Mouse (Mus musculus) CD4-positive helper T cell, adult 2 months (primary cell): ENCODE data around the gene Sdhb.

Source experiments
- DNase-seq: peaks from one replicate; pipeline ENCODE4 v3.0.0-alpha.2; 2012; ENCODE audit warnings: low read depth, missing footprints, low spot score

The Sdhb gene

DNA sequence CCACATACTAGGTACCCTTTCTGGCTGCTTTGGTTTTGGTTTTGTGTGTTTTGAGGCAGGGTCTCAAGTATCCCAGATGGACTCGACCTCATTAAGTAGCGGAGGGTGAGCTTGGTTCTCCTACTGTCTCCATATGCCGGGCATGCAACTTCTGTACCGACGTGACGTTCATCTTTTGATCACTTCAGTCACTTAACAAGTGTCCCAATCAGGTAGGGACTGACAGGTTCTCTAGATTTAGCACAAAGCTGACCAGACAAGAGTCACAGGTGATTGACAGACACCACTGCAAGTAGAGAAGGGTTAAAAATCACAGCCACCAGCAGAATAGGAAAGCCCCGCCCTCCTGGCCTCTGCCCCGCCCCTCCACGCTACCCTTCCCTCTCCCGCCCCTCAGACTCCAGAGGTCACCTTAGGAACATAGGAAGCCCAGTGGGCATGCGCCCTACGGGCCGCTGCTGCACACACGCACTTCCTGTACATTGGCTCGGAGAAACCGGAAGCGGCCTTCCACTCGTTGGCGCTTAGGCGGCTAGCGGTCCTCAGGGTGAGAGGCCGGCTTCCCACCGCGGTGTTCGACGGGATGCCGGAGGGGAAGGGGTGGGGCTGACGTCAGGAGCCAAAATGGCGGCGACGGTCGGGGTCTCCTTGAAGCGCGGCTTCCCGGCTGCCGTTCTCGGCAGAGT is at the start of gene Sdhb:
Gene Sdhb, plus strand, starts transcription at position 423 of the 686 bp plus-strand sequence.
- DNase-seq = peak; percentile 98

GRCm38 (mm10) chr4:140911416-140911815 is 49.6 kb upstream of the Sdhb start:
- no peak for DNase-seq

GRCm38 (mm10) chr4:140912271-140912833 is 48.7 kb upstream of the Sdhb start:
- DNase-seq = no peak

DNA sequence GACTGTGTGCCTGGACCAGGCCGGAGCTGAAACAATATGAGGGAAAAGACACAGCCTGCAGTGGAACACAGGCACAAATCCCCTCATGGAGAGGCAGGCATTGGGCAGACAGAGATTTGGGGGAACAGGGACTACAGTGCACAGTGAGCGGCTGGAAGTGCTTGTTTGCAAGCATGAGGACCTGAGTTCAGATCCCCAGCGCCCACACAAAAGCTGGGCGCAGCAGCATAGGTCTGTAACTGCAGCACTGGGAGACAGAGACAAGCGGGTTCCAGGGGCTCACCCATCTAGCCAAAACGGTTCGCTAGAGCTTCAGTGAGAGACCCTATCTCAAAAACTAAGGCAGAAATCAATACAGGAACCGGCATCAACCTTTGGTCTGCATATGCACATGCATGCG is 47.4 kb upstream of the Sdhb start:
- no peak for DNase-seq

DNA sequence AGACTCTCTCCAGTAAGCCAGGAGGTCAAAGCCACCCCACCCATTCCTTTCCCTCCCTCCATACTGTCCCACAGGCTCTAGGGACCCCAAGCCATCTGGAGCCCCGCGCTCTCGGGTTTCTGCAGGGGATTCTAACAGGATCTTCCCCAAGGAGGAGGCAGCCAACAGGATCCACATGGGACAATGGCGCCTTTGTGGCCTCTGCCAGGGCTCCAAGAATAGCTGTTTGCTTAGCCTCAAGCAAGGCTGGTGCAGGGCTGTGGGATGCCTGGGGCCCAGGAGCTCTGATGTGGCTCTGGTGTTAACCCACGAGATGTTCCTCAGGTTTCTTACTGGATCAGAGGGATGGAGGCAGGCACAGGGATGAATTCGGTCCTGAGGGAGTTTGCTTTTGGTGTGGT is 46.3 kb upstream of the Sdhb start:
- no peak for DNase-seq

DNA sequence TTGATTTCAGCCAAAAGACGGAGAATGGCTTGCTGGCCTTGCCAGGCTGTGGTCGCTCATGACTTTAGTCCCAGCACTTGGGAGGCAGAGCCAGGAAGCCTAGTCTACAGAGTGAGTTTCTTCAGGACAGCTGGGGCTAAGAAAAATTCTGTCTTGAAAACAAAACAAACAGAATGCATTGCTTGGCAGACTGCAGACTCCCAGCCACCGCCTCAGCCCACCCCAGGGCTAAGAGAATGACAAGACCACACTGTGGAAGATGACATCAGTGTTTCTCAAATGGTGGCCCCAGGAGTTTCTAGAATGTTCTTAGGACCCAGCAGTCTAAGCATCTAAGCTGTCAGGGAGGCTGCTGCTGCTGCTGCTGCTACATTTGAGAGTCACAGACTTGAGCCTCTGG is 45.8 kb upstream of the Sdhb start:
- DNase-seq = no peak

- no peak for DNase-seq
Measured at GRCm38 (mm10) chr4:140916296-140916695, 44.7 kb upstream of the Sdhb start.

DNA sequence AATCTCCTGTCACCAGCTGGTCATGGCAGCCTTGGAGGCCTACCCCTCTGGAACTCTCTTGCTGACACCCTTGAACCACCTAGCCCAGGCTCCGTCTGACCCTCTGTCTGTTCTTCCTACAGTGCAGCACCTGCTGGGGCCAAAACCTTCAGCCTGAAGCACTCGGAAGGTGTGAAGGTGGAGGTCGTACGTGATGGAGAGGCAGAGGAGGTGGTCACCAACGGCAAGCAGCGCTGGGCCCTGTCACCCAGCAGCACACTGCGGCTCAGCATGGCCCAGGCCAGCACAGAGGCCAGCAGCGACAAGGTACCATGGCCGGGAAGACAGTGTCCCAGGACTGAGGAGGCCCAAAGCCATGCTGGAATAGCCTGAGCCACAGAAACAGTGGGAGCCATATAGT is 43.6 kb upstream of the Sdhb start:
- DNase-seq = no peak

DNA sequence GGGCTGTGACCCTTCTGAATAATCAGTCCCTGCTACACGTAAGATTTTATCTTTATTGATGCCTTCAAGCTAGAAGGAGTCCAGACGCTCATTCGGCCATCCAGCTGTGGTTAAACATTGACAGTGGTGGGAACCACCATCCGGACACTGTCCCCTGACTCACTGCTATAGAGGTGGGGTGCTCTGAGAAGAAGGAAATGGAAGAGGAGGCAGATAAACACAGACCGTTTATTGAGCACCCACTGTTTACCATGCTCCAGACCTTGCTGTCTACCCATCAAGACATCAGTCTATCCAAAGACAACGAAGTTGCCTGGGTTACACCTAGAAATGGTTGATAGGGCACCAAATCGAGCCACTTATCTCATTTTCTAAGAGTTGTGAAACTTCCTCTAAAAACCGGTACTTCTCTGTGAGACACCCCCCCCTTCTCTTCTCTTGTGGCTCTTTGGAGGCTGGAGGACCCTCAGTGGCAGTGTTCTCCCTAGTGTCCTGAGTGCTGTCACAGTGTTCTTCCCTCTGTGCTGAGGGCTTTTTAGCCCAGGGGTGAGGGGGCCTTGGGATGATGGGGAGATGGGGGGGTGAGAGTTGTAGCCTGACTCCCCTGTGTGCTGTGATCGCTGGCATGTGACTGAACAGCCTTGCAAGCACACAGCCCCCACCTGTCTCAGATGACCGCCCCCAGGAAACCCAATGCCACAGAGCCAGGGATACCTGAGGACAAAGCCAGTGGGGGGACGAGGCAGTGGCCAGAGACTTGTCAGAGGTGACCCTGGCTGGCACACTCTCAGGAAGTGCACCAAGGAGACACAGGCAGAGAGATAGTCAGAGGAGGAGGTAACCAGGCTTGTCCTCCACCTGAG is 40.8 kb upstream of the Sdhb start:
- DNase-seq = no peak

- no peak for DNase-seq
Measured at GRCm38 (mm10) chr4:140922508-140922907, 38.5 kb upstream of the Sdhb start.

GRCm38 (mm10) chr4:140925648-140926047 is 35.4 kb upstream of the Sdhb start:
- DNase-seq = no peak

GRCm38 (mm10) chr4:140928349-140928748 is 32.7 kb upstream of the Sdhb start:
- no peak for DNase-seq

GRCm38 (mm10) chr4:140929745-140930144 is 31.3 kb upstream of the Sdhb start:
- no peak for DNase-seq

DNA sequence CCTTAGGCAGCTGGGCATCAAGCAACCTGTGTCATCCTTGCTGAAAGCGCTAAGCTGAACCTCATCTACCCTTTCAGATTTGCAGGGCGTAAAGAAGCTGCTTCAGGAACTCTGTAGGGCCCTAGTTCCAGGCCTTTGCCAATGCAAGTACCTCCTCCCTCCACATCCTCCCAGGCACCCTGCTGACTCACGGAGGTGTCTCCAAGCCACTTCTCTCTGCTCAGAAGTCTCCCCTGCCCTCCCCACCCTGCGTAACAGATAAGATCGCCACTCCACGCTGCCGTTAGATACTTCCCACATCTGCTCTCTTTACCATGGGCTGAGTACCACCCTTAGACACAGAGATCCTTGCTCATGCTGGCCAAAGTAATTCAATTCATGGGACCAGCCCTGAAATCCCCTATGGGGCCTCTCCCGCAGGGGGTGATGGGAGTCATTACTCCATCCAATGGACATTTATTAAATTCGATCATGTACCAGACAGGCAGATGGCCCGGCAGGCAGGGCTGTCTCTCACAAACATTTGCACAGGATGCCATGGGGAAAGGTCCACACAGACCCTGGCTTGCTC is 30.0 kb upstream of the Sdhb start:
- no peak for DNase-seq

DNA sequence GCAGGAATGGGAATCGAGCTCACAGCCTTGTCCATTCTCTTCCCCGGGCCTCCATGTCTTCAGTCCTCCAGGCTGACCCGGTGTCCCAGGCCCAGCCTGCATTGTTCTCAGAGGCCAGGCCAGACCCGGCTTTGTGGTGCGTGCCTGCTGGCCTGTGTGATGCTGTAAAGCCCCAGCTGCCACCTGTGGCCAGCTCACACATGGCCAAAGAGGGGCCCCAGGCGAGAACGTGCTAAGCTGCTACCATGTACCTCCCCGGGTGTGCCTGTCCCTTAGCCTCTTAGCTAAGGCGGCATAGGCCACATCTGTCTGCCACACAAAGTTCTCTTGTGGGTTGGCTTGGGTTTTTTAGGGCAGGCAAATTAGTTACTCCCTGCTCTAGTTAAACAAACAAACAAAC is 25.4 kb upstream of the Sdhb start:
- no peak for DNase-seq

GRCm38 (mm10) chr4:140944356-140944755 is 16.6 kb upstream of the Sdhb start:
- DNase-seq = no peak

- DNase-seq = peak; percentile 87
Measured at GRCm38 (mm10) chr4:140944961-140945442, 16.0 kb upstream of the Sdhb start.

- DNase-seq = peak; percentile 59
Measured at GRCm38 (mm10) chr4:140945571-140945970, 15.4 kb upstream of the Sdhb start.

- DNase-seq = peak; percentile 41
Measured at GRCm38 (mm10) chr4:140946048-140946447, 15.0 kb upstream of the Sdhb start.

DNA sequence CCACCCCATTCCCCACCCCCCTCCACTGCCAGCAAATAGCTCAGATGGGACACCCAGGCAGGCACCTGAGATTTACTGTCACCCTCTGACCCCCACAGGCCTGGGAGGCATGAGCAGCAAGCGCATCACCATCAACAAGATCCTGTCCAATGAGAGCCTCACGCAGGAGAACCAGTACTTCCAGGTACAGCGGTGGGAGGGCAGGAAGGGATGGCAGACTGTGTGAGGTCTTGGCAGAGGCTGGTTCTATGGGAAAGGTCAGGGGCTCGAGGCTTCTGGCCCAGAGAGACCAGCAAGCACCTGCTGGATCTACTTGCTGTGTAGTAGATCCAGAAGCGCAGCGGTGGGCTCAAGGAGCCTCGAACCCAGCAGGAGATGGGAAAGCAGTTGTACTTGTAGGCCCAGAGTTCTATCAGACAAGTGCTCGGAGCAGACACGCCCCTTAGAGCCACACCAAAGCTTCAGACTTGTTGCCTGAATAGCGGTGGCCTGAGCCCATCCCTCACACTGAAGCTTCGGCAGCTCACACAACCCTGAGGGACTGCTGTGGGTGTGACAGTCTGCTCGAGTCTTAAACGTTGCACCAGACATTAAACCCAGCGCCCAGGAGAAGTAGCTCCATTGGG is 14.3 kb upstream of the Sdhb start:
- DNase-seq = peak; percentile 25
